16 mouse cellular contexts compared by ENCODE assay signal in the genomic region with DNA sequence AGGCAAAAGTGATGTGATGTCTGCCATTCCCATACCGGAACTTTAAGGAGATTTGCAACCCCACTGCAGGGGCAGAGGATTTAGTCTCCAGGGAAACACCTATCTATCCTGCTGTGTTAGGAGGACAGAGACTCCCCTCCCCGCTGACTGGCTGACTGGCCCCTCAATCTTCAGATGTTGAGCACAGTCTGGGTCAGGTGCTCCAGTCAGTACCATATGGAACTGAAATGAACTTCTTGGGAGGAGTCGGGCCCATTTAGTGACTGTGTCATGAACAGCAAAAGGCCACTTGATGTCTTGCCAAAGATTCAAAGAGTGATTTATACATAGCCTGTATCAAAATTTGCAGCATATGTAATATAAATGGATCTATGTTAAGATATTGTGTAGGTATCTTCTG.
DNase-seq lines count a peak whose midpoint lies in the region; ATAC-seq and TF ChIP-seq lines count a peak whose summit lies in the region.
"Had no signal": no experiment of that assay in that cellular context is flagged by ENCODE, and none has a peak within 500 bp of the region (broad histone marks: within the 10 kb centered on the region; RNA-seq: fewer than 3 reads in every experiment).

No protein-coding gene starts in this region.

- no peak overlapping the region for H3K9ac ChIP-seq in forebrain, postnatal 0 days
- H3K9ac ChIP-seq in midbrain, embryonic 16.5 days (ENCODE audit: low read depth, low read length): no peak overlapping the region

- no peak overlapping the region for H3K4me2 ChIP-seq in forebrain, postnatal 0 days (ENCODE audit: low read depth)
- H3K4me2 ChIP-seq in midbrain, embryonic 16.5 days (ENCODE audit: low read length): no peak overlapping the region

- peaks cover 8% of the 10 kb centered on the region for H3K4me1 ChIP-seq in forebrain, postnatal 0 days (ENCODE audit: insufficient read depth)
- peaks cover 28% of the 10 kb centered on the region for H3K4me1 ChIP-seq in midbrain, embryonic 16.5 days (ENCODE audit: control insufficient read depth, insufficient read depth, low read length)

- intact Hi-C loops in gastrocnemius, adult 2 months (cut with DNase I): no loop called here

- H3K9me3 ChIP-seq in forebrain, postnatal 0 days (ENCODE audit: low read length): no peaks in the 10 kb centered on the region
- no peaks in the 10 kb centered on the region for H3K9me3 ChIP-seq in midbrain, embryonic 16.5 days (replicated peaks; ENCODE audit: control insufficient read depth, low read length, poor library complexity, severe bottlenecking)
- H3K9me3 ChIP-seq: embryonic facial prominence, embryonic 13.5 days had no signal

- DNase-seq in cerebellum, adult 9-11 months: peak; percentile 48
- DNase-seq in cerebellum, postnatal 10 days: no peak
- DNase-seq in layer of hippocampus, adult 2 months (ENCODE audit: low spot score in 2 of 2): no peak
- DNase-seq in layer of hippocampus, adult 11-12 months (ENCODE audit: low spot score): no peak
- DNase-seq in forebrain, postnatal 0 days: no peak
- no peak for DNase-seq in gastrocnemius, adult 2 months
- no peak for DNase-seq in MN1 (ENCODE audit: low spot score)
- DNase-seq: B cell, adult 2 months; cerebellum, postnatal 14 days; gastrocnemius, postnatal 10 days; liver; lung, adult 18-20 months; right cerebral cortex, postnatal 25 days had no signal

- no peak for ATAC-seq in forebrain, postnatal 0 days
- ATAC-seq in midbrain, embryonic 16.5 days: no peak
- ATAC-seq: inflammation-experienced regulatory T-cells, adult 6 months had no signal

- peak overlapping the region; percentile 94 for H3K27ac ChIP-seq in layer of hippocampus, adult 2 months
- peak overlapping the region; percentile 71; the same call in 1 of the 2 replicates for H3K27ac ChIP-seq in forebrain, postnatal 0 days (ENCODE audit: low read depth, low read length)
- peak overlapping the region; percentile 83 for H3K27ac ChIP-seq in midbrain, embryonic 16.5 days (ENCODE audit: low read length)
- no peak overlapping the region for H3K27ac ChIP-seq in gastrocnemius, adult 2 months
- H3K27ac ChIP-seq: embryonic facial prominence, embryonic 13.5 days had no signal

- no peak for TF ChIP-seq CTCF in layer of hippocampus, adult 2 months (conservative IDR thresholded peaks at IDR 0.05)
- TF ChIP-seq CTCF in forebrain, postnatal 0 days (IDR thresholded peaks at IDR 0.05; ENCODE audit: low read depth): no peak
- no peak for TF ChIP-seq CTCF in gastrocnemius, adult 2 months (IDR thresholded peaks at IDR 0.05)

- H3K36me3 ChIP-seq in forebrain, postnatal 0 days (ENCODE audit: insufficient read depth): peaks cover 68% of the 10 kb centered on the region
- H3K36me3 ChIP-seq in midbrain, embryonic 16.5 days (ENCODE audit: control insufficient read depth, insufficient read depth, low read length): peaks cover 2% of the 10 kb centered on the region
- H3K36me3 ChIP-seq: embryonic facial prominence, embryonic 13.5 days had no signal

- H3K4me3 ChIP-seq in layer of hippocampus, adult 2 months: no peak overlapping the region
- no peak overlapping the region for H3K4me3 ChIP-seq in forebrain, postnatal 0 days (ENCODE audit: low read depth, low read length)
- H3K4me3 ChIP-seq in midbrain, embryonic 16.5 days (ENCODE audit: low read depth, low read length): no peak overlapping the region
- H3K4me3 ChIP-seq in gastrocnemius, adult 2 months: no peak overlapping the region

- WGBS in forebrain, postnatal 0 days: 44% methylated on average over 3 of the region's 3 CpGs
- 27% methylated on average over 3 of the region's 3 CpGs for WGBS in midbrain, embryonic 16.5 days

- no peaks in the 10 kb centered on the region for H3K27me3 ChIP-seq in forebrain, postnatal 0 days (ENCODE audit: insufficient read depth, low read length)
- no peaks in the 10 kb centered on the region for H3K27me3 ChIP-seq in midbrain, embryonic 16.5 days (ENCODE audit: control insufficient read depth, insufficient read depth, low read depth, low read length)
